Mouse (Mus musculus): ENCODE measurements around the gene Cadm4. TPM values are rescaled to one million over a fixed set of nuclear protein-coding genes. Genes with fewer than 3 reads are reported as not detected.
A peak's percentile ranks its signal among the peaks of the same experiment; 100 is the strongest.

Cadm4 gene
- total RNA-seq, 2 experiments from 2014 or later: 156 to 179 TPM

- DNase-seq (ENCODE audit: extremely low spot score in 1 of 2, low spot score in 1 of 2): no peak
Observed at GRCm38 (mm10) chr7:24528861-24529260, 47.0 kb downstream of the Cadm4 start.

GRCm38 (mm10) chr7:24529580-24529979 lies 47.8 kb downstream of the Cadm4 start:
- no peak for DNase-seq (ENCODE audit: extremely low spot score in 1 of 2, low spot score in 1 of 2)

GRCm38 (mm10) chr7:24530062-24530931 lies 48.5 kb downstream of the Cadm4 start, which contains the start of gene Irgq:
Gene Irgq, plus strand, starts transcription at chr7:24530689.
- DNase-seq (ENCODE audit: extremely low spot score in 1 of 2, low spot score in 1 of 2): peak; percentile 95 to 98

GRCm38 (mm10) chr7:24531211-24531971 lies 49.6 kb downstream of the Cadm4 start:
- DNase-seq (ENCODE audit: extremely low spot score in 1 of 2, low spot score in 1 of 2): peak; percentile 56 to 66

- no peak for DNase-seq (ENCODE audit: extremely low spot score in 1 of 2, low spot score in 1 of 2)
Observed at GRCm38 (mm10) chr7:24533031-24533571, 51.3 kb downstream of the Cadm4 start.

GRCm38 (mm10) chr7:24533806-24534205 lies 52.0 kb downstream of the Cadm4 start:
- DNase-seq (ENCODE audit: extremely low spot score in 1 of 2, low spot score in 1 of 2): no peak

- DNase-seq (ENCODE audit: extremely low spot score in 1 of 2, low spot score in 1 of 2): no peak
Observed at GRCm38 (mm10) chr7:24534301-24534700, 52.5 kb downstream of the Cadm4 start.

- no peak for DNase-seq (ENCODE audit: extremely low spot score in 1 of 2, low spot score in 1 of 2)
Observed at GRCm38 (mm10) chr7:24537081-24537480, 55.3 kb downstream of the Cadm4 start.

GRCm38 (mm10) chr7:24537591-24537990 lies 55.8 kb downstream of the Cadm4 start:
- no peak for DNase-seq (ENCODE audit: extremely low spot score in 1 of 2, low spot score in 1 of 2)

- no peak for DNase-seq (ENCODE audit: extremely low spot score in 1 of 2, low spot score in 1 of 2)
Observed at GRCm38 (mm10) chr7:24538154-24538553, 56.3 kb downstream of the Cadm4 start.

- no peak for DNase-seq (ENCODE audit: extremely low spot score in 1 of 2, low spot score in 1 of 2)
Observed at GRCm38 (mm10) chr7:24538701-24539100, 56.9 kb downstream of the Cadm4 start.

GRCm38 (mm10) chr7:24539686-24540085 lies 57.9 kb downstream of the Cadm4 start:
- no peak for DNase-seq (ENCODE audit: extremely low spot score in 1 of 2, low spot score in 1 of 2)

GRCm38 (mm10) chr7:24544506-24544905 lies 62.7 kb downstream of the Cadm4 start:
- no peak for DNase-seq (ENCODE audit: extremely low spot score in 1 of 2, low spot score in 1 of 2)

- no peak for DNase-seq (ENCODE audit: extremely low spot score in 1 of 2, low spot score in 1 of 2)
Observed at GRCm38 (mm10) chr7:24546068-24546614, 64.3 kb downstream of the Cadm4 start, which contains the start of the genes Pinlyp and Xrcc1. Gene Pinlyp, minus strand, starts transcription at chr7:24546118. Gene Xrcc1, plus strand, starts transcription at chr7:24546289.

GRCm38 (mm10) chr7:24546634-24547389 lies 65.0 kb downstream of the Cadm4 start:
- peak; percentile 95 to 96 for DNase-seq (ENCODE audit: extremely low spot score in 1 of 2, low spot score in 1 of 2)

GRCm38 (mm10) chr7:24547534-24548036 lies 65.8 kb downstream of the Cadm4 start:
- no peak for DNase-seq (ENCODE audit: extremely low spot score in 1 of 2, low spot score in 1 of 2)

- DNase-seq (ENCODE audit: extremely low spot score in 1 of 2, low spot score in 1 of 2): no peak
Observed at GRCm38 (mm10) chr7:24551985-24552759, 70.3 kb downstream of the Cadm4 start.

All from layer of hippocampus, postnatal 25 days (tissue).